ENCODE assay signal across 26 mouse cellular contexts in the genomic region with DNA sequence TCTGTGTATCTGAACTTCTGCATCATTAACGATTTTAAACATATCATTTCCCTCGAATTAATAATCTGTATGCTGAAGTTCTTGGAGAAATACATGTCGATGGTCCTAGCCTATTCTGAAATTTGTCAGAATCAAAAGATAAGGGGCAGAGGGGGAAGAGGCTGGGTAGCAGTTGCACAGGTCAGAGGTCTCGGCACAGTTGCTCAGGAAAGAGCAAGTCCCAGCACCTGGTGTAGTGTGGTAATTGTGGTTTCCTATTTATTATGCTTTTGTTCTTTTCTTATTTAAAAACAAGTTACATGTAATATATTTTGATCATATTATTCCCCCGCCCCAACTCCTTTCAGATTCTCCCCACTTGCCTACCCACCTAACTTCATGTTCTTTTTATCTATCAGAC. TPM values are rescaled to one million over a fixed set of nuclear protein-coding genes. Genes with fewer than 3 reads are reported as not detected.
A peak's percentile ranks its signal among the peaks of the same experiment; 100 is the strongest.
DNase-seq lines count a peak whose midpoint lies in the region; ATAC-seq and TF ChIP-seq lines count a peak whose summit lies in the region.
"Had no signal": no experiment of that assay in that cellular context is flagged by ENCODE, and none has a peak within 500 bp of the region (broad histone marks: within the 10 kb centered on the region; RNA-seq: fewer than 3 reads in every experiment).

No protein-coding gene starts in this region.

- no peak for TF ChIP-seq CTCF in thymus, adult 2 months (IDR thresholded peaks at IDR 0.05; ENCODE audit: borderline replicate concordance, control insufficient read depth, extremely low read depth, insufficient read depth, low read length, poor library complexity)

- peak; percentile 29 for ATAC-seq in activated CD4-positive, CD25-positive, alpha-beta regulatory T cell, adult 4 months
- ATAC-seq: forebrain, embryonic 16.5 days; hindbrain, postnatal 0 days had no signal

- DNase-seq in thymus, adult 2 months, result no peak
- no peak for DNase-seq in thymus, postnatal 36 days
- DNase-seq in CD4-positive helper T cell, adult 2 months (ENCODE audit: low read depth, low spot score), result peak; percentile 15
- no peak for DNase-seq in adrenal gland, postnatal 10 days
- no peak for DNase-seq in embryo, embryonic 11 days
- DNase-seq: adrenal gland, postnatal 14 days; B cell, adult 2 months; cerebellum, adult 11-12 months; cerebellum, adult 9-10 months; cerebellum, postnatal 25 days; gastrocnemius, postnatal 14 days; heart, postnatal 14 days; kidney, adult 11 months had no signal

- no peak overlapping the region for H3K4me3 ChIP-seq in thymus, adult 2 months (ENCODE audit: control insufficient read depth, insufficient read depth, low read length)
- H3K4me3 ChIP-seq: embryonic facial prominence, embryonic 13.5 days; forebrain, embryonic 12.5 days; heart, embryonic 13.5 days; hindbrain, embryonic 13.5 days had no signal

- H3K36me3 ChIP-seq in thymus, adult 2 months (ENCODE audit: control insufficient read depth, insufficient read depth, low read length), result no peaks in the 10 kb centered on the region
- H3K36me3 ChIP-seq: embryonic facial prominence, embryonic 13.5 days; forebrain, embryonic 12.5 days; heart, embryonic 13.5 days; hindbrain, embryonic 13.5 days had no signal

- WGBS in thymus, adult 2 months, result 4% methylated on average over 5 of the region's 5 CpGs

- H3K27me3 ChIP-seq in thymus, adult 2 months (ENCODE audit: control insufficient read depth, insufficient read depth, low read length), result no peaks in the 10 kb centered on the region
- H3K27me3 ChIP-seq: embryonic facial prominence, embryonic 13.5 days; forebrain, embryonic 12.5 days; heart, embryonic 13.5 days; hindbrain, embryonic 13.5 days had no signal

- TF ChIP-seq POLR2A in thymus, adult 2 months (IDR thresholded peaks at IDR 0.05; ENCODE audit: control insufficient read depth, extremely low read depth, insufficient read depth, low read length, poor library complexity), result no peak

- peaks cover 47% of the 10 kb centered on the region for H3K4me1 ChIP-seq in thymus, adult 2 months (replicated peaks; ENCODE audit: control insufficient read depth, insufficient read depth, low read length)
- H3K4me1 ChIP-seq: embryonic facial prominence, embryonic 13.5 days; forebrain, embryonic 12.5 days; heart, embryonic 13.5 days; hindbrain, embryonic 13.5 days had no signal

- peak overlapping the region; percentile 24; the same call in 1 of the 2 replicates for H3K27ac ChIP-seq in thymus, adult 2 months (ENCODE audit: control insufficient read depth, insufficient read depth, low read length)
- H3K27ac ChIP-seq: embryonic facial prominence, embryonic 13.5 days; forebrain, embryonic 12.5 days; heart, embryonic 13.5 days; hindbrain, embryonic 13.5 days; hindbrain, postnatal 0 days had no signal

RNA-seq across cellular contexts. Expression of gene Mprip, which starts 32.9 kb away (rescaled TPM):
- 172 and 221 TPM in 2 replicates for polyA plus RNA-seq in thymus, adult 2 months (2012; rRNA removed)
- 10 to 100 TPM; 18.3 to 22.0 TPM for polyA plus RNA-seq in activated CD4-positive, CD25-positive, alpha-beta regulatory T cell, adult 4 months (2017; shearing (Covaris generic))
- 100 to 1,000 TPM; 216 to 263 TPM for total RNA-seq in adrenal gland, postnatal 10 days (2021)

RNA-seq across cellular contexts. Expression of gene Olfr223, which starts 35.1 kb away (rescaled TPM):
- not detected in 2 replicates for polyA plus RNA-seq in thymus, adult 2 months (2012; rRNA removed)
- not detected for polyA plus RNA-seq in activated CD4-positive, CD25-positive, alpha-beta regulatory T cell, adult 4 months (2017; shearing (Covaris generic))
- total RNA-seq in adrenal gland, postnatal 10 days (2021), result not detected
- total RNA-seq: adrenal gland, postnatal 14 days; ES-E14; gastrocnemius, adult 18-20 months; gastrocnemius, postnatal 14 days; heart, postnatal 14 days; hematopoietic stem cell, adult 5-6 weeks; hindbrain, postnatal 0 days had no signal
- polyA plus RNA-seq: cortical plate, adult 2 months; embryonic facial prominence, embryonic 13.5 days; forebrain, embryonic 12.5 days; forebrain, embryonic 16.5 days; frontal cortex, adult 2 months; gonadal fat pad, adult 2 months; heart, embryonic 13.5 days; hindbrain, embryonic 13.5 days; hindbrain, postnatal 0 days had no signal

RNA-seq across cellular contexts. Expression of gene Olfr222, which starts 52.1 kb away (rescaled TPM):
- 0.06 and 0.18 TPM in 2 replicates for polyA plus RNA-seq in thymus, adult 2 months (2012; rRNA removed)
- not detected for polyA plus RNA-seq in activated CD4-positive, CD25-positive, alpha-beta regulatory T cell, adult 4 months (2017; shearing (Covaris generic))
- total RNA-seq in adrenal gland, postnatal 10 days (2021), result not detected
- total RNA-seq: adrenal gland, postnatal 14 days; ES-E14; gastrocnemius, adult 18-20 months; gastrocnemius, postnatal 14 days; heart, postnatal 14 days; hematopoietic stem cell, adult 5-6 weeks; hindbrain, postnatal 0 days had no signal
- polyA plus RNA-seq: cortical plate, adult 2 months; embryonic facial prominence, embryonic 13.5 days; forebrain, embryonic 12.5 days; forebrain, embryonic 16.5 days; frontal cortex, adult 2 months; gonadal fat pad, adult 2 months; heart, embryonic 13.5 days; hindbrain, embryonic 13.5 days; hindbrain, postnatal 0 days had no signal
